Mouse (Mus musculus) erythroid progenitor cell, adult 5-6 weeks (primary cell): ENCODE data around the gene Ank3. TPM values are rescaled to one million over a fixed set of nuclear protein-coding genes. Genes with fewer than 3 reads are reported as not detected.

Experiments used
- ATAC-seq: replicated peaks from 2 replicates; pipeline ENCODE4 v1.8.0; 2016; ENCODE audit warnings: moderate number of reproducible peaks, mild to moderate bottlenecking, moderate TSS enrichment, inconsistent platforms; ENCODE audit not compliant: poor library complexity, low FRiP score, severe bottlenecking
- total RNA-seq, 2 experiments: library from RNA; stranded (forward) in 1 of 2; stranded (reverse) in 1 of 2; fragments of 150-400 nt in 1 of 2; fragments of 186-747, 209-891 nt in 1 of 2; gene quantifications; 2 replicates each; pipeline versions ENCODE4 v1.2.3 to v1.2.4; 2015 to 2017; ENCODE audit warnings: low replicate concordance in 2 of 2

The Ank3 gene
- total RNA-seq, 2 experiments from 2014 or later: not detected

DNA sequence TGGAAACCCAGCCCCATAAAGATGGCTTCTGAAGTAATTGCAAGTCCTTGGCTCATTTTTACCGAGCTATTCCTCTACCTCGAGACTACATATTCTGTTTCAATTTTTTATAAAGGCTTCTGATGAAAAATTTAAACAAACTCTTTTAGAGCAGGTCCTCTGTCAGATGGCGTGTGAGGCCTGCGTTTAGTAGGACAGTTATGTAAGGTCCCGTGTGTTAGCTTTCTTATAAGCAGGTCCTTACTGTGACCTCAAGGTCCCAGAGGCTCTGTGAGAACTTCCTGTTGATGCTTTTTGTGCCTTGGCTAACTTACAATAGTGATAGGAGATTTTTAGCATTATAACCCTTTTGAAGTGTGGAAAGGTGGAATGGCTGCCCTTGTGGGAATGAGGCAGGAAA, 332.8 kb downstream of the Ank3 start:
- no peak for ATAC-seq

DNA sequence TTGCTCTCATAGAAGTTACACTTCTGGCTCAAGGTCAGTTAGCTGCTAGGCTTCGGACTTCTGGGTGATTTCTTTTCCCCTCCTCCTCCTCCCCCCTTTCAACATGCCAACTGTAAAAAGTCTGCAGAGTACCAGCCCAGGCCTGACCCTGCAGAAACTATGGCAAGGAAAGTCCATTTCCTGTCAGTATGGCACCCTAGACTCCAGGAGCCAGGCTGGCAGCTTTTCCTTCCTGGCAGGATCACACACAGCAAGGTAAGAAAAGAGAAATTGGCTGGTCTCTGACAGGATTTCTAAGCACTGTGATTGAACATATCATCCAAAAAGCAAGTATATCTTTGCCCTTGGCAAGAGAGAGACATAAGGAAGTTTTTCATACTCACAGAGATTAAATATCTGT, 333.3 kb downstream of the Ank3 start:
- no peak for ATAC-seq

DNA sequence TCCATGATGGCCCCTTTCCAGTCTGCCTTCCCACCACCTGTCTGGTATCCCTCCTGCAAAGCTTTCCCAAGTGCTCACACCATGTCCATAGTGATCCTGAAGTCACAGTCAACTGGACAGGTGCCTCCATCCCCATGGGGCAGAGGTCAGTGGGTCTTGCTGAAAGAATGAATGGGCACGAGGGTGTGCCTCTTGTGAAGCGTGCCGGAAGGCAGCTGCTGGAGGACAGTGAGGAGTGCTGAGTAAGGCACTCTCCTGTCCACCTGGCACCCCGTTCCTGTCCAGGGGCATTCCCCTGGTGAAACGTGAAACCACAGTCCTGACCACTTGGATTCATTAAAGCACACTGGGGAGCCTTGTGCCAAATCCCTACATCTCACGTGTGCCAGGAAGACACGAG, 337.7 kb downstream of the Ank3 start:
- no peak for ATAC-seq

DNA sequence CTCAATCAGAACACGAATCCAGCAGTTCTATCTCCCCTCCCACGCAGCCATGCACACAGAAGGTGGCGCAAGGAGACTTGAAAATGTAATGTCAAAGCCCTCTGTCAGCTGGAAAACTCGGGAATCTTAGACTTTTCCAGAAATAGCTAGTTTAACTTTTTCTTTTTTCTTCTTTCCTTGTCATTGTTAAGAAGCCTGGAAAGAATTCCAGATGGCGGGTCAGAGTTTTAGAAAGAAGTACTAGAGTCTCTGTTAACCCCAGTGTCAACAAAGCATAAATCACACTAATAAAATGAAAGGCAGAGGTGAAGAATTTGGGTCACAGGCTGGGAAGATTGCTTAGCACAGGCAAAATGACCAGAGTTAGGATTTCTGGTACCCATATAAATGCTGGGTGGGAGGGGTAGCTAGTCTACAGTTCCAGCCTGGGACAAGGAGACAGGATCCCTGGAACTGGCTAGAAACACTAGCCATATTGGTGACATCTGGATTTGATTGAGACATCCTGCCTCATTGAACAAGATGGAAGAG, 340.2 kb downstream of the Ank3 start:
- no peak for ATAC-seq

DNA sequence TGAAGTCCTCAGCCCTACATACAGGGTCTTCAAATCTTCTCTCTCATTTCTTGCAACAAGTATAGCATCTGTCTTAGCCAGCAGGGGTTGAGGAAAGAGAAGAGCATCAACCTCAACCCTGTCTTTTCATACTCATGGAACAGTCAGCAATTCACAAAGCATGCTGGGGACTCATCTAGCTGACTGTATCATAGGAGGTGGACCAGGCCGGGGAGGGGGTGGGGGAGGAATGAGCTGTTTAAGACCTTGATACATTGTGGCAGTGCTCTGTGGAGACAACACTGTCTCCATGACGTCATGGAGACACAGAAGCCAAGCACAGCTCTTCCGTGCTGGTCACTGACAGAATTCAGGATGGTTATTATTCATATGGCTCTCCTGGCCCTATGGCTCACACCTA, 344.0 kb downstream of the Ank3 start:
- no peak for ATAC-seq

DNA sequence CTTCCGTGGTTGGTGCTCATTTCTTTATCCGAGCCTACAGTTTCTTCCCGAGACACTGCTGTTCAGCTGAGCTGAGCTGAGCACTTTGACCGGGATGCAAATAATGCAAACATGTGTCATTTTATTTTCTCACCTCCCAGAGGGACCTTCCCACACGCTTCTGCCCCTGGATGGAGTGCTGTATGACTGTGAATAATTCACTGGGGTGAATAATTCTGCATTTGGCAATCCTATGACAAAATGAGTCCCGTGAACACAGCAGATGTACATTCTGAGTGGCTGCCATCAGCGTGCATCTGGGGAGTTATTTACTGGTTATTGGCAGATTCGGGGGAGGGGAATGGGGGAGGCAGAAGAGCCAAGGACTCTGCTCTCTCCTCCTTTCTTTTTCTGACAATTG, 345.6 kb downstream of the Ank3 start:
- ATAC-seq: no peak

DNA sequence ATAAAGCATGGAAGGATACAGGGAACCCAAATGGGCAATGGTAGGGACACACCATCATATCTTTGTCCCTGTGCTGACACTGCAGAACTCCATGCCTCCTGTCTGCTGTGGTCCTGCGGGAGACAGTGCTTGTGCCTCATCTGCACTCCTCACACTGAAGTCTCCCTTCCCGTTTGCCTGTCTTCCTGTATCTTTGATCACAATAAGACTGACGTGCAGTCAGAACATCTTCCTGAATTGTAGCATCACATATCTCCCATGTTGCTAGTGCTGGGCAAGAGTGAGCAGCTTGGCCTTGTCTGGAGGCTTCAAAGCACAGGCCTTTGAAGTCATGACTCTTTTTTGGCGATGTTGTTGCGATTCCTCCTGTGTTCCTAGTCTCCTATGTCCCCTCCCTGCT, 346.3 kb downstream of the Ank3 start:
- ATAC-seq: no peak

DNA sequence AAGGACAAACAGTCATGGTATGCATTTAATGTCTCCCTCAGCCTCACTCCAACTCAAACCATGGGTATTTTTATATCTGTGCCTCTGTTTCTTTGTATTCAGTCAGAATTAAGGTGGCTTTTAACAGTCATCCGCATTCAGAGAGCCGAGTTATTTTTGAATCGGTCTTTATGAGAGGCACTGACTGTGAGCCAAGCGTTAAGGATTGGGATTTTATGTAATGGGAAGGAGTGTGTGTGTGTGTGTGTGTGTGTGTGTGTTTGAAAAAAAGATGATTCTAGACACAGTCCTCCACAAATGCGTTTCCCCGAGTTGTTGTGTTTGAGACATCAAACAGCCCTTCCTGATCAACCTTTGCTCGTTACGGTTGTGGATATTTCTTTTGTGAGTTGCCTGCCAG, 347.7 kb downstream of the Ank3 start:
- no peak for ATAC-seq

DNA sequence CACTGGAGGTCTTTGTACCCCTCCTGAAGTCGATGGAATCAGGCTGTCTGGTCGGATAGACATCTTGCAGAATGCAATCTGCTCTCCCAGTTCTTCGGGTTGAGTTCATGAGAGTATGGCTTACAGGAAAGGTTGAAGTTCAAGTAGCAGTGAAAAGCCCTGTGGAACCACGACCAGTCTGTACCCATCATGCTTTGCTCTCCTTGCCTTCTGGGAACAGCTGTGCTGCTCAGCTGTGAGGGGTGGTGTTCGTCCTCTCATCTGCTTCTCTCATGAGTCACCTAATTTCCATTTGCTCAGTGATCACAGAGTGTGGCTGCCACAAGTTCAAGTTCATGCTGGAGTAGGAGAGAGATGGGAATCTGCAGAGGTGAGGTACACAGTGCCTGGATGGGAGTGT, 348.2 kb downstream of the Ank3 start:
- no peak for ATAC-seq

DNA sequence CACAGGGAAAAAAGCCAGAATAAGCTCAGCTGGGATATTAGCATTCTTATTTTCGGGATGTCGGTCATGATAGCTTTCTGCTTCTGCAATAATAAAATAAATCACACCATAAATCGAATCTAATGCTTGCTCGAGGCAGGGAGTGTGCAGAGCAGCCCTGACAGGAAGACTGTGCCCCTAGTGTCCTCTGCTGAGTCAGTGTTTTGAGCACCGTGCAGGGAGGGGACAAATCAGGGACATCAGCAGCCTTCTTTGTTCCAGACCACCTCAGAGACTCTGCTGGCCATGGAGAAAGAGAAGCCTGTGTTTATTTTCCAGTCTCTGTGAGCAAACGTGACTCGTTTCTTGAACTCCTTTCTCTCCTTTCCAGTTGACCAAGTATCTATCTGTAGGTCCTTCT, 352.8 kb downstream of the Ank3 start:
- ATAC-seq: no peak

DNA sequence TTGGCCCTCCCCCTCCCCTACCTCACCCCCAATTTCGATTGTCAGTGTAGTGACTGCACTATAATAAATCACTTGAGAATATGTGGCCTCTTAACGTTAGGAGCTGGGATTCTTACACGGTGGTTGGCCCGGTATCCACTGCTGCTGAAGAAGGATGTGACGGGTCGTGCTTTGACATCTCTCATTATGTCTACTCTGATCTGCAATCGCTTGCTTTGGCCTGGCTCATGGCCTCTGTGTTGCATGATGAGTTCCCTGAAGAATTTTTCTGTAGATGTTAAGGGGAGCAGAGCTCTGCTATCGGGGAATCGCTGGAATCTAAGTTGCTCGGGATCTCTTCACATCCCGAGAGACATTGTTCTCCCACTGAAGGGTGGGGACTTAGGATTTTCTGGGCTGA, 354.9 kb downstream of the Ank3 start:
- no peak for ATAC-seq

DNA sequence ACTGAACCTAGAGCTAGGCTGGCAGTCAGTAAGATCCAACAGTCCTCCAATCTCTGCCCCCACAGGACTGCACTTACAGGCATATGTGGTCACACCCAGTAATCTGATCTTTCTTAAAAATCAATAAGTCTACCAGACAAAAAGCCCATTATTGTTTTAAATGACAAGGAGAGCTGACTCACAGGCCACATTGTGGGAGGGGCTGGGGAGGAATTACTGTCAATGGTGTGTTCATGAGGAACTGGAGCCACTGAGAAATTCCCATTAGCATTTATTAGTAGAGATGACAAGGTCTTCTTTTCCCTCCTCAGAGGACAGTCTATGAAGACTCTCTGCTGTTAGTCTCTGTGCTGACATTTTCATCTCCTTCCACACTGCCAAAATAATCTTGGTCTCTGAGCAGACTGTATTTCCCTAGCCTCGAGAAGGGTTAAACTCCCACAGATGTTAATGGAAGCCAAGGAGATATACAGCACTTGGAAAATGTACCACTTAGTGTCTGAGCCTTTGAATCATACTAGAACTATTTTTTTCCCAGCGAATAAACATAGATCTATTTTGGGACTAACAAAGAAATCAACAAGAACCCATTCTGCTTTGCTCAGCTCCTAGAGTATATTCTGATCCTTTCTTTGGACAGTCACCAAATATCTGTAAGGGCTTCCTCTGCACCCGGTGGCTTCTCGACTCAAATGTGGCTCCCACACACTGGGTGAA, 358.5 kb downstream of the Ank3 start:
- no peak for ATAC-seq

DNA sequence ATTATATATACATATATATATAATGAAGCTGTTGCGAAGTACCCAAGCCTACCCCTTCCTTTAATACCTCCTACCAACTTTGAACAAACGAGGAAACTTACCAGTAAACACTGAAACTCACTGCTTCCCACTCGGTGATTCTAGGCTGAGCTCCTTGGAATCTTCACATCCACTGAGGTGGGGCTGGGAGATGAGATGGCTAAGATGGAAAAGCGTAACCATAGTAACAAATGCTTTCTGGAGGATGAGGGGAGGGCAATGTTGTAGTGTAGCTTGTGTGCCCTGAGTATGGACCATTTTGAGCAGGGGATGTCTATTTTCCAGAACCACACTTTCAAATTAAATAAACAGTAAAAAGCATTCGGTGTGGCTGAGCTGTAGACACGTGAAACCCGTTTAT, 364.4 kb downstream of the Ank3 start:
- ATAC-seq: no peak

DNA sequence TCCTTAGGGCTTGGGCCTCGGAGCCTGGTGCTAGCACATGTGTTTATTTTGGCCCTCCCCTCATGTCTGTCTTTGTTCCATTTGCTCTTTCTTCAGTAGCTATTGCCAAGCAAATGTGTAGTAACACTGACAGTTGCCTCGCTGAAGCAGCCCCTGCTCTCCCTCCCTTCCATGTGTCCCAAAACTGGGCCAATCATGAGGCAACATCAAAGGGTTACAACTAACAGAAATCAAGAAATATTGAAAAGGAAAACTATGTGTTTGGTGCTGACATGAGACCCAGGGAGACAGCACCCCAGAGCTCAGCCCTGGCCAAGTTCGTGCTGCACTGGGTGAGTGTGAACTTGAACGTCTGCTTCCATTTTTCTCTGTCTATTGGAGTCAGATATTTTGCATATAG, 365.8 kb downstream of the Ank3 start:
- no peak for ATAC-seq

DNA sequence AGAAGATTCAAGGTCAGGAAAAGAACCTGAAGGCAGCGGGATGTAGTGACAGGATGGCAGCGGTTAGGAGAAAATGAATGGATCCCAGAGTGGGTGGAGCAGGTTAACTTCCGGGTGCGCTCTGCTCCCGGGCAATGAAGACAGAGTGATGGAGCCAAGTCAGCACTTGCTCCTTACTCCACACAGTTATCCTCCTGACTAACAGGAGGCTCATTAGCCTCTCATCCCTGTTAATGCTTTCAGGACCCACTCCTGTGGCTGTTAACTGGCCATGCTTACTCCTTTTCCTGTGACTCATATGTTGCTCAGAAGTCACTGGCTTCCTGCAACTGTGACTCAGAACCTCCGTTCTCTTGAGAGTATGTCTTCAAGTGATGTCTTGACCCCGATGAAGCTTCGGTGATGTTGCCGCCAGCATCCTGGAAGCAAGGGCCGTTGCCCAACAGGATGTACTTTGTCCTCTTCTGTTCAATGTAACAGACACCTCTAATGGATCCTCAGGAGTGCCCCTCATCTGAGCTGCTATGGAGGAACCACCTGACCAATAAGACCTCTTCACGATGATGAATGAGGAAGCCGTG, 378.6 kb downstream of the Ank3 start:
- ATAC-seq: no peak

DNA sequence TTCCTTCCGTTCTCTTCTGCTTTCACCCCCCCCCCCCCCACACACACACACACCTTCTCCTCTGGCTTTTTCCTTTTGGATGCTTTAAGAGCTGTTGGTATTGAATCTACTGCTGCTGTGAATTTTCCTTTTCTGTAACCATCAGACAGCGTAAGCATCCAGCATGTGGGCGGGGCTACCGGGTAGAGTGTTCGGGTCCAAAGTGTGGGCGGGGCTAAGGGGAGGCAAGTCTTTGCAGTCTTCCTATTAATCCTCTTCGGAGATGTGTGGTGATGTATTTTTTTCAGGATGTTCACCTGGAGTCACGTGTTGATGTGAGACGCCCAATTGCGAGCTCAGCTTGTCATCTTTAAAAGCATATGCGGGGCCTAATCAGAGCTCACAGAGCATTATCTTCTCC, 379.2 kb downstream of the Ank3 start:
- ATAC-seq: no peak

DNA sequence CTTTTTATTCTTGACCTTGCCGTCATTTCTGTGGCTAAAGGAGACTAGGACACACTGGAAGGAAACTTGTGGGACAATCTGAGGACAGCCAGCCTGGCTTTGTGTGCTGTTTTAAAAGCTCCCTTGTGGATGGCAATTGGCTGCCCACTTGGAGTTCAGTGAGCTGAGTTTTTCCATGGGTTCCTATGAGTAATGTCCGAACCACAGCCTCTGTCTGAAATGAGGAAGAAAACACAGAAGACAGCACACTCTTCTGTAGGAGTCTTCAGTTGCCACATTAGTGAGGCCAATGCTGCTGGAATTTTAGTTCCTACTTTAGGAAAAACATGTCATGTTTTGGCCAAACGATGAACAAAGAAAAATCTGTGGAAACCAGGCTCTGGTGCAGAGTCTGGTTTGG, 380.7 kb downstream of the Ank3 start:
- ATAC-seq: no peak

DNA sequence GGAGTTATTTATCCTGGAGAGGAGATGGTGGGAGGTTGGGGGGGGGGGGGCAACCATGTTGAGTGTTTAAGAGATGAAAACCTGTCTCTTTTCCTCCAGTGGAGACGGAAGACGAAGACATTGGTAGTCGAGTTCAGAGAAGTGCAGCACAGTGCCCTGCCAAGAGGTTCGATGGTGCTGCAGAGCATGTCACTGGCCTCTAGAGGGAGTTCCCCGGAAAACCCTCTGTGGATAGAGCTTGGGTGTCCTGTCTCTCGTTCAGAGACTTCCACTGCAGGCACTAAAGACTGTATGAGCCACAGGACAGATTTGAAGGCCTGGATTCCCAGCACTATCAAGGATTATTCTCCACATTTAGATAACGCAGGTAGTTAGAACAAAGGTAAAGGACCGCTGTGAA, 382.9 kb downstream of the Ank3 start:
- ATAC-seq: no peak

DNA sequence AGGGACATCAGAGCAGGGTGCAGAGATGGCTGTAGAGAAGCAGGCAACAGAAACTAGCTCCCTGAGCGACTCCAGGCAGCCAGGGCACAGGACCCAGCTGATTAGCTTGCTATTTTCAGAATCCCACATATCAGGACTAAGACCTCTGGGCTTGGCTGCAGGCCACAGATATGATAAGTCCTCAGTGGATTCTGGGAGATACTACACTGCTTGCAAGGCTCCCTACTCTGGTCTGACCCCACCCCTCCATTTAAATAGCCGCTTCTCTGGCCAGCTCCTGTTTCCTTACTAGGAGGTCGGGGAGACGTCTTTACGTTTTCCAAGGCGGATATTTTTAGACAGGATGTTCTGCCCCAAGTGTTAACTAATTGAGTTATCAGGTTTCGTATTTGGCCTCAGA, 386.7 kb downstream of the Ank3 start:
- ATAC-seq: no peak

DNA sequence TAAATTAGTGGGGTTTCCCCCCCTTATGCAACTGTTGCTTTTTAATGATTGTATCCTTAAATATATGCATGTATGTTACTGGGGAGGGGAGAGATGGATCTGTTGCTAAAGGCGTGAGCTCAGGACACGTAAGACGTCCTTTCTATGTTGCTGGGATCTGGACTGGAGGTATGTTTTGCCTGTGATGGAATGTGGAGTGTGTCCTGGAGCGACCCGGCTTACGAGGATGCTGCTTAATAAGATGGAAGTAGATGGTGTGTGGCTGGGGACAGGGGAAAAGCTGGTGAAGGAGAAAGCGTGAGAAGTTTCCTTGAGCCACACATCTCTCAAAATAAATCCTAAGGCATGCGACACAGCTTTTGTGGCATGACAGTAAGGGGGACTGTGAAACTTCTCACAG, 387.1 kb downstream of the Ank3 start:
- no peak for ATAC-seq

DNA sequence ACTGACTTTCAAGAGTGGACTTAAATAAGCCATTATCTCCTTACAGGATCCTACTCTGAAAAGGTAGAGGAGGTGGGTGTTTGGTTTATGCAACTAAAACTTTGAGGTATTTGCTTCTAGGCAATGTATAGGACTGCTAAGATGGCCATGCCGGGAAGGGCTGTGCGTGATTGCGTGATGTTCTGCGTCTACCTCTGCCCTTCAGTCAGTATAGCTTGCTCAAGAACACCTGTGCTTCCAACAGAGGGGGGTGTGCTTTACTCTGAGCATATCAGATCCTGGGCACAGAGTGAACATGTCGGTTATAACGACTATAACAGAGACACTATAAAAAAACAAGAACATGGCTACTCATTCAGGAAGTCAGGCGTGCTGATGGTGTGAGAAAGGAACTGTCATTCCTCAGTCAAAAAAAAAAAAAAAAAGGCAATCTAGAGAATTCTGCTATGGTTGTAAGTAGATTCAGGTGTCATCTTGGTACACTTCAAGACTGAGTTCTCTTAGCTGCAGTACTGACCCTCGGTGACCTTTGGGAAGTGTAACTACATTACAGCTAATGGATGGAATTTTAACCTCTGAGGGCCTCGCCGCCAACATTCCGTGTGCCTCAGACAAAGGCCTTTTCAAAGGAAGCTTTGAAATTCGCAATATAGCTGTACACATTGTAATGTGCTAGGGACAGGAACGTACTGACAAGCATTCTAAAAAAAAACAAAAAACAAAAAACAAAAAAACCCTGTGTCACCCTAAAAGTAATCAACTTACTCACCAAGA, 387.8 kb downstream of the Ank3 start:
- no peak for ATAC-seq
